ENCODE assay signal across 10 mouse cellular contexts in the genomic region with DNA sequence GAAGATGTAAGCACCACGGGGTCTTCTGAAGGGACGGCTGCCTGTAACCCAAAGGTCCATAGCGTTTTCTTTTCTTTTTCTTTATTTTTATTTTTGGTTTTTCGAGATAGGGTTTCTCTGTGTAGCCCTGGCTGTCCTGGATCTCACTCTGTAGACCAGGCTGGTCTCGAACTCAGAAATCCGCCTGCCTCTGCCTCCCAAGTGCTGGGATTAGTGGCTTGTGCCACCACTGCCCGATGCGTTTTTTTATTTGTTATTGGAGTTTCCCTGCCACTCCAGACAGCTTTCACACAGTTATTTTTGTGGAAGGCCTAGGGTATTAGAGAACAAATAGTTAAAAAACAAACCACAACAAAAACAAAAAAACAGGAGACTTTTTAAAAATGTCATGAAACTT. TPM values are rescaled to one million over a fixed set of nuclear protein-coding genes. Genes with fewer than 3 reads are reported as not detected.
DNase-seq lines count a peak whose midpoint lies in the region; ATAC-seq and TF ChIP-seq lines count a peak whose summit lies in the region.
"Not testable (repeated sequence)": the region's sequence is repeated elsewhere in the genome, so short reads cannot be mapped to it uniquely, and the experiment has no call there.
"Had no signal": no experiment of that assay in that cellular context is flagged by ENCODE, and none has a peak within 500 bp of the region (broad histone marks: within the 10 kb centered on the region; RNA-seq: fewer than 3 reads in every experiment).

No protein-coding gene starts in this region.

- H3K27ac ChIP-seq in embryonic fibroblast, embryonic 13.5 days (ENCODE audit: insufficient read depth, low read length): not testable (repeated sequence)
- H3K27ac ChIP-seq in heart, embryonic 10.5 days: peak overlapping the region; percentile 95
- peak overlapping the region; percentile 97 for H3K27ac ChIP-seq in hindbrain, embryonic 15.5 days (replicated peaks)
- peak overlapping the region; percentile 89 for H3K27ac ChIP-seq in left cerebral cortex, adult 2 months
- peak overlapping the region; percentile 20 for H3K27ac ChIP-seq in liver, embryonic 16.5 days (ENCODE audit: low read length)
- peak overlapping the region; percentile 54; the same call in 1 of the 2 replicates for H3K27ac ChIP-seq in midbrain, embryonic 14.5 days (replicated peaks; ENCODE audit: low read depth, low read length)
- H3K27ac ChIP-seq in stomach, embryonic 14.5 days (ENCODE audit: low read length): peak overlapping the region; percentile 33; the same call in 1 of the 2 replicates

- not testable (repeated sequence) for DNase-seq in G1E (ENCODE audit: low spot score); heart, embryonic 10.5 days (ENCODE audit: low spot score); left cerebral cortex, adult 2 months (ENCODE audit: extremely low spot score in 1 of 2, low spot score in 2 of 2); midbrain, embryonic 14.5 days

- ATAC-seq in G1E (ENCODE audit: extremely low read depth, insufficient number of reproducible peaks, low FRiP score, poor library complexity, severe bottlenecking); hindbrain, embryonic 15.5 days (ENCODE audit: low FRiP score, low read depth); liver, embryonic 16.5 days (ENCODE audit: low read depth); midbrain, embryonic 14.5 days (ENCODE audit: low FRiP score, low TSS enrichment); stomach, embryonic 14.5 days (ENCODE audit: insufficient number of reproducible peaks, insufficient read depth, low FRiP score, low read depth): not testable (repeated sequence)

- 25% methylated on average over 8 of the region's 8 CpGs for WGBS in heart, embryonic 10.5 days
- WGBS in hindbrain, embryonic 15.5 days: 24% methylated on average over 8 of the region's 8 CpGs
- 24% methylated on average over 8 of the region's 8 CpGs for WGBS in liver, embryonic 16.5 days (ENCODE audit: insufficient replicate concordance)
- 27% methylated on average over 8 of the region's 8 CpGs for WGBS in midbrain, embryonic 14.5 days
- WGBS in stomach, embryonic 14.5 days: 21% methylated on average over 8 of the region's 8 CpGs

- H3K9ac ChIP-seq in hindbrain, embryonic 15.5 days: peak overlapping the region; percentile 35; the same call in 1 of the 2 replicates
- peak overlapping the region; percentile 60 for H3K9ac ChIP-seq in liver, embryonic 16.5 days (ENCODE audit: low read depth, low read length)
- H3K9ac ChIP-seq in midbrain, embryonic 14.5 days (replicated peaks; ENCODE audit: low read length): peak overlapping the region; percentile 44; the same call in 1 of the 2 replicates
- peak overlapping the region; percentile 36 for H3K9ac ChIP-seq in stomach, embryonic 14.5 days (replicated peaks; ENCODE audit: low read depth, low read length)

- intact Hi-C loops in left cerebral cortex, adult 2 months (cut with DNase I): loop anchor here (5.0 to 10.0 kb wide), 2 partner anchors 36 to 376 kb away; a partner anchor contains a TSS

- H3K27me3 ChIP-seq in G1E (ENCODE audit: insufficient read depth, low read length); heart, embryonic 10.5 days (ENCODE audit: insufficient read depth, poor library complexity, severe bottlenecking); hindbrain, embryonic 15.5 days; liver, embryonic 16.5 days (ENCODE audit: control insufficient read depth, insufficient read depth, low read depth, low read length); midbrain, embryonic 14.5 days (ENCODE audit: control insufficient read depth, insufficient read depth, low read length); stomach, embryonic 14.5 days (ENCODE audit: control insufficient read depth, insufficient read depth, low read length): not testable (repeated sequence)

- peaks cover 29% of the 10 kb centered on the region for H3K4me1 ChIP-seq in G1E (ENCODE audit: insufficient read depth, low read depth, low read length)
- not testable (repeated sequence) for H3K4me1 ChIP-seq in embryonic fibroblast, embryonic 13.5 days (ENCODE audit: control insufficient read depth, insufficient read depth, low read length); stomach, embryonic 14.5 days (ENCODE audit: control insufficient read depth, insufficient read depth, low read length)
- peaks cover 19% of the 10 kb centered on the region for H3K4me1 ChIP-seq in heart, embryonic 10.5 days
- peaks cover 34% of the 10 kb centered on the region for H3K4me1 ChIP-seq in hindbrain, embryonic 15.5 days (replicated peaks)
- peaks cover 13% of the 10 kb centered on the region for H3K4me1 ChIP-seq in liver, embryonic 16.5 days (ENCODE audit: control insufficient read depth, low read depth, low read length)
- peaks cover 20% of the 10 kb centered on the region for H3K4me1 ChIP-seq in midbrain, embryonic 14.5 days (ENCODE audit: control insufficient read depth, insufficient read depth, low read length)

- not testable (repeated sequence) for TF ChIP-seq CTCF in G1E (IDR thresholded peaks at IDR 0.05; ENCODE audit: low read depth, low read length); embryonic fibroblast, embryonic 13.5 days (IDR thresholded peaks at IDR 0.05; ENCODE audit: borderline replicate concordance, insufficient read depth, low read length); left cerebral cortex, adult 2 months (IDR thresholded peaks at IDR 0.05)

- peak overlapping the region; percentile 88 for H3K4me2 ChIP-seq in hindbrain, embryonic 15.5 days
- peak overlapping the region; percentile 61 for H3K4me2 ChIP-seq in liver, embryonic 16.5 days (ENCODE audit: low read depth, low read length)
- H3K4me2 ChIP-seq in midbrain, embryonic 14.5 days (ENCODE audit: low read length): peak overlapping the region; percentile 78
- H3K4me2 ChIP-seq in stomach, embryonic 14.5 days (replicated peaks; ENCODE audit: low read depth, low read length): peak overlapping the region; percentile 54

- H3K4me3 ChIP-seq in G1E (ENCODE audit: low read depth, low read length): peak overlapping the region; percentile 97
- peak overlapping the region; percentile 38 for H3K4me3 ChIP-seq in embryonic fibroblast, embryonic 13.5 days (ENCODE audit: insufficient read depth, low read length)
- peak overlapping the region; percentile 99 for H3K4me3 ChIP-seq in heart, embryonic 10.5 days
- peak overlapping the region; percentile 98 for H3K4me3 ChIP-seq in hindbrain, embryonic 15.5 days
- H3K4me3 ChIP-seq in left cerebral cortex, adult 2 months: peak overlapping the region; percentile 57
- peak overlapping the region; percentile 83 for H3K4me3 ChIP-seq in liver, embryonic 16.5 days (ENCODE audit: low read depth, low read length)
- H3K4me3 ChIP-seq in midbrain, embryonic 14.5 days (replicated peaks; ENCODE audit: low read depth, low read length): peak overlapping the region; percentile 91
- peak overlapping the region; percentile 53 for H3K4me3 ChIP-seq in stomach, embryonic 14.5 days (ENCODE audit: low read depth, low read length)

- not testable (repeated sequence) for TF ChIP-seq POLR2A in embryonic fibroblast, embryonic 13.5 days (IDR thresholded peaks at IDR 0.05; ENCODE audit: low read depth, low read length)

- peaks cover 14% of the 10 kb centered on the region for H3K36me3 ChIP-seq in G1E (replicated peaks)
- peaks cover 16% of the 10 kb centered on the region for H3K36me3 ChIP-seq in heart, embryonic 10.5 days
- H3K36me3 ChIP-seq in hindbrain, embryonic 15.5 days; liver, embryonic 16.5 days (ENCODE audit: control insufficient read depth, insufficient read depth); midbrain, embryonic 14.5 days (ENCODE audit: control insufficient read depth, insufficient read depth, low read length); stomach, embryonic 14.5 days (ENCODE audit: control insufficient read depth, insufficient read depth, low read length): not testable (repeated sequence)

- H3K9me3 ChIP-seq in G1E (replicated peaks); heart, embryonic 10.5 days; hindbrain, embryonic 15.5 days; liver, embryonic 16.5 days (replicated peaks; ENCODE audit: control insufficient read depth, low read length); midbrain, embryonic 14.5 days (ENCODE audit: control insufficient read depth, low read length); stomach, embryonic 14.5 days (ENCODE audit: control insufficient read depth, low read depth, low read length): not testable (repeated sequence)

RNA-seq across cellular contexts. Expression of a gene that starts 0.5 kb away (rescaled TPM):
- 10.9 and 17.1 TPM in 2 replicates for total RNA-seq in G1E (2014; fragmentation: Nextera tagmentation)
- total RNA-seq in G1E (2017): 4.5 and 7.4 TPM in 2 replicates
- 9.6 and 9.7 TPM in 2 replicates for polyA plus RNA-seq in G1E (2012)
- polyA plus RNA-seq in embryonic fibroblast, embryonic 13.5 days (2011; ENCODE audit: insufficient read length, low read depth, missing spikeins): 11.3 and 14.7 TPM in 2 replicates
- polyA plus RNA-seq in heart, embryonic 10.5 days (2016; fragmentation: Nextera tagmentation; extraction: Ambion mirVana): 14.9 and 20.2 TPM in 2 replicates
- 26.8 and 29.3 TPM in 2 replicates for polyA plus RNA-seq in hindbrain, embryonic 15.5 days (2015; fragmentation: Nextera tagmentation; extraction: Ambion mirVana)
- total RNA-seq in left cerebral cortex, adult 2 months (2021): 10 to 100 TPM; 17.8 to 19.1 TPM
- 4.4 and 4.6 TPM in 2 replicates for polyA plus RNA-seq in liver, embryonic 16.5 days (2015; fragmentation: Nextera tagmentation; extraction: Ambion mirVana)
- 11.2 and 19.4 TPM in 2 replicates for polyA plus RNA-seq in midbrain, embryonic 14.5 days (2014; fragmentation: Nextera tagmentation; extraction: Ambion mirVana)
- polyA plus RNA-seq in stomach, embryonic 14.5 days (2014; fragmentation: Nextera tagmentation; extraction: Ambion mirVana): 5.1 and 8.8 TPM in 2 replicates

RNA-seq across cellular contexts. Expression of a gene that starts 15.9 kb away (rescaled TPM):
- total RNA-seq in G1E (2014; fragmentation: Nextera tagmentation) (1,654 and 1,866 TPM in 2 replicates), G1E (2017) (717 and 929 TPM in 2 replicates)
- 255 and 384 TPM in 2 replicates for polyA plus RNA-seq in G1E (2012)
- polyA plus RNA-seq in embryonic fibroblast, embryonic 13.5 days (2011; ENCODE audit: insufficient read length, low read depth, missing spikeins): 3,138 and 3,689 TPM in 2 replicates
- polyA plus RNA-seq in heart, embryonic 10.5 days (2016; fragmentation: Nextera tagmentation; extraction: Ambion mirVana): 1,935 and 2,007 TPM in 2 replicates
- polyA plus RNA-seq in hindbrain, embryonic 15.5 days (2015; fragmentation: Nextera tagmentation; extraction: Ambion mirVana): 1,411 and 1,419 TPM in 2 replicates
- 100 to 1,000 TPM; 509 to 550 TPM for total RNA-seq in left cerebral cortex, adult 2 months (2021)
- polyA plus RNA-seq in liver, embryonic 16.5 days (2015; fragmentation: Nextera tagmentation; extraction: Ambion mirVana): 934 and 938 TPM in 2 replicates
- 1,095 and 1,120 TPM in 2 replicates for polyA plus RNA-seq in midbrain, embryonic 14.5 days (2014; fragmentation: Nextera tagmentation; extraction: Ambion mirVana)
- polyA plus RNA-seq in stomach, embryonic 14.5 days (2014; fragmentation: Nextera tagmentation; extraction: Ambion mirVana): 1,548 and 1,685 TPM in 2 replicates

RNA-seq across cellular contexts. Expression of a gene that starts 20.2 kb away (rescaled TPM):
- total RNA-seq in G1E (2014; fragmentation: Nextera tagmentation) (not detected in 2 replicates), G1E (2017) (0.05 and 0.06 TPM in 2 replicates)
- polyA plus RNA-seq in G1E (2012): not detected in 2 replicates
- 0.14 and 0.27 TPM in 2 replicates for polyA plus RNA-seq in embryonic fibroblast, embryonic 13.5 days (2011; ENCODE audit: insufficient read length, low read depth, missing spikeins)
- polyA plus RNA-seq in heart, embryonic 10.5 days (2016; fragmentation: Nextera tagmentation; extraction: Ambion mirVana): 2.9 and 3.0 TPM in 2 replicates
- 1.9 and 2.5 TPM in 2 replicates for polyA plus RNA-seq in hindbrain, embryonic 15.5 days (2015; fragmentation: Nextera tagmentation; extraction: Ambion mirVana)
- total RNA-seq in left cerebral cortex, adult 2 months (2021): under 1 TPM in 1 of 2 experiments, not detected in 1; 0.28 TPM
- 0.11 TPM in 2 replicates for polyA plus RNA-seq in liver, embryonic 16.5 days (2015; fragmentation: Nextera tagmentation; extraction: Ambion mirVana)
- polyA plus RNA-seq in midbrain, embryonic 14.5 days (2014; fragmentation: Nextera tagmentation; extraction: Ambion mirVana): 0.36 and 0.57 TPM in 2 replicates
- 0.65 and 0.77 TPM in 2 replicates for polyA plus RNA-seq in stomach, embryonic 14.5 days (2014; fragmentation: Nextera tagmentation; extraction: Ambion mirVana)

RNA-seq across cellular contexts. Expression of a gene that starts 24.2 kb away (rescaled TPM):
- total RNA-seq in G1E (2014; fragmentation: Nextera tagmentation): 5.2 and 8.4 TPM in 2 replicates
- total RNA-seq in G1E (2017): 7.8 and 8.0 TPM in 2 replicates
- 2.7 and 2.9 TPM in 2 replicates for polyA plus RNA-seq in G1E (2012)
- 6.0 and 7.8 TPM in 2 replicates for polyA plus RNA-seq in embryonic fibroblast, embryonic 13.5 days (2011; ENCODE audit: insufficient read length, low read depth, missing spikeins)
- polyA plus RNA-seq in heart, embryonic 10.5 days (2016; fragmentation: Nextera tagmentation; extraction: Ambion mirVana): 6.5 and 11.8 TPM in 2 replicates
- 32.1 and 34.5 TPM in 2 replicates for polyA plus RNA-seq in hindbrain, embryonic 15.5 days (2015; fragmentation: Nextera tagmentation; extraction: Ambion mirVana)
- total RNA-seq in left cerebral cortex, adult 2 months (2021): 10 to 100 TPM; 11.8 to 12.1 TPM
- polyA plus RNA-seq in liver, embryonic 16.5 days (2015; fragmentation: Nextera tagmentation; extraction: Ambion mirVana): 2.9 and 3.4 TPM in 2 replicates
- polyA plus RNA-seq in midbrain, embryonic 14.5 days (2014; fragmentation: Nextera tagmentation; extraction: Ambion mirVana): 23.7 and 31.9 TPM in 2 replicates
- polyA plus RNA-seq in stomach, embryonic 14.5 days (2014; fragmentation: Nextera tagmentation; extraction: Ambion mirVana): 8.1 and 9.9 TPM in 2 replicates

RNA-seq across cellular contexts. Expression of a gene that starts 34.9 kb away (rescaled TPM):
- total RNA-seq in G1E (2014; fragmentation: Nextera tagmentation) (not detected in 2 replicates), G1E (2017) (not detected in 2 replicates)
- not detected in 2 replicates for polyA plus RNA-seq in G1E (2012)
- 333 and 559 TPM in 2 replicates for polyA plus RNA-seq in embryonic fibroblast, embryonic 13.5 days (2011; ENCODE audit: insufficient read length, low read depth, missing spikeins)
- polyA plus RNA-seq in heart, embryonic 10.5 days (2016; fragmentation: Nextera tagmentation; extraction: Ambion mirVana): not detected in 2 replicates
- polyA plus RNA-seq in hindbrain, embryonic 15.5 days (2015; fragmentation: Nextera tagmentation; extraction: Ambion mirVana): not detected in 2 replicates
- not detected for total RNA-seq in left cerebral cortex, adult 2 months (2021)
- not detected in 2 replicates for polyA plus RNA-seq in liver, embryonic 16.5 days (2015; fragmentation: Nextera tagmentation; extraction: Ambion mirVana)
- polyA plus RNA-seq in midbrain, embryonic 14.5 days (2014; fragmentation: Nextera tagmentation; extraction: Ambion mirVana): not detected in 2 replicates
- polyA plus RNA-seq in stomach, embryonic 14.5 days (2014; fragmentation: Nextera tagmentation; extraction: Ambion mirVana): not detected in 2 replicates
- total RNA-seq: adrenal gland, postnatal 14 days; layer of hippocampus, postnatal 14 days had no signal

Comparison
In these comparisons a context has a peak if more than half of its experiments do, and no peak if none do; other contexts are left out.
1. H3K4me3 ChIP-seq: peak in every context shown above with its lines; median percentile 99 in heart, embryonic 10.5 days; 98 in hindbrain, embryonic 15.5 days; 97 in G1E; 91 in midbrain, embryonic 14.5 days; 83 in liver, embryonic 16.5 days; 57 in left cerebral cortex, adult 2 months; 53 in stomach, embryonic 14.5 days; 38 in embryonic fibroblast, embryonic 13.5 days.